In the genomic region with DNA sequence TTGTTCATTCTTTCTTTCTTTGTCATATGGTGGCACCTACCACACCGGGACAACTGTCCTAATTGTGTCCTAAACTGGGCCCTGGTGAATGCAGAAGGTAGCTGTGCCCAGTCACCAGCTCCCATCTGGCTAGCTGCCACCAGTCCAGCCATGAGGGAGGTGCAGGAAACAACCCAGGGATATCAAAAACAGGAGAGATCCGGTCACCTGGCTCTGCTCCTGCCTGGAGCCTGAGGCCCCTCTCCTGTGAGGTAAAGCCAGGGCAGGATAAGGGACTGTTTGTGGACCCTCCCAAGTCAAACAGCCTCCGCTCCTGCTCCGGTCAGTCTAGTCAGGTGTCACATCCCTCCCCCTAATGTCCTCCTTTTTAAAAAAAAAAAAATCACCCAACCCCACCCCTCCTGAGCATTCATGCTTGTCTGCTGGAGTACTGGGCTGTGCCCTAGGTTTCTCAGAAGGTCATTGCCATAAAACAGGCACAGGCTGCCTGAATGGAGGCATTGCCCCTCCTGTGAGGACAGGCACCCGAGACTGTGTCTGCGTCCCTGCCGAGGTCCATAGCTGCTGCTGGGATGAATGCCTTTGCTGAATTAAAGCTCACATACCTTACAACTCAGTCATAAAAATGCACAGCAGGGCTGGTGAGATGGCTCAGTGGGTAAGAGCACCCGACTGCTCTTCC, we compare ENCODE assay signal across 11 mouse cellular contexts. TPM values are rescaled to one million over a fixed set of nuclear protein-coding genes. Genes with fewer than 3 reads are reported as not detected.
DNase-seq lines count a peak whose midpoint lies in the region; ATAC-seq and TF ChIP-seq lines count a peak whose summit lies in the region.
"Had no signal": no experiment of that assay in that cellular context is flagged by ENCODE, and none has a peak within 500 bp of the region (broad histone marks: within the 10 kb centered on the region; RNA-seq: fewer than 3 reads in every experiment).

No protein-coding gene starts in this region.

- 39% methylated on average over 8 of the region's 8 CpGs for WGBS in intestine, postnatal 0 days
- 29% methylated on average over 8 of the region's 8 CpGs for WGBS in large intestine, adult 2 months

- H3K4me2 ChIP-seq in intestine, postnatal 0 days (replicated peaks; ENCODE audit: low read depth) = no peak overlapping the region
- H3K4me2 ChIP-seq: heart, embryonic 15.5 days; liver, embryonic 12.5 days had no signal

- peak; percentile 46 for DNase-seq in heart, adult 8-10 months (ENCODE audit: low spot score)
- DNase-seq in heart, postnatal 36 days = no peak
- DNase-seq in cerebellum, adult 9-10 months = peak; percentile 87
- peak; percentile 43 for DNase-seq in large intestine, adult 2 months (ENCODE audit: low read depth, low spot score)
- DNase-seq in left cerebral cortex, adult 18-20 months (ENCODE audit: low spot score in 2 of 2) = no peak

- H3K4me3 ChIP-seq in intestine, postnatal 0 days (ENCODE audit: low read depth, low read length) = no peak overlapping the region
- H3K4me3 ChIP-seq: heart, embryonic 15.5 days; liver, embryonic 12.5 days; megakaryocyte, embryonic 14.5 days had no signal

- no peaks in the 10 kb centered on the region for H3K9me3 ChIP-seq in intestine, postnatal 0 days (ENCODE audit: control insufficient read depth)
- H3K9me3 ChIP-seq: heart, embryonic 15.5 days; liver, embryonic 12.5 days; megakaryocyte, embryonic 14.5 days had no signal

- H3K36me3 ChIP-seq in intestine, postnatal 0 days (ENCODE audit: control insufficient read depth, insufficient read depth) = no peaks in the 10 kb centered on the region
- H3K36me3 ChIP-seq: heart, embryonic 15.5 days; liver, embryonic 12.5 days had no signal

- no peaks in the 10 kb centered on the region for H3K27me3 ChIP-seq in intestine, postnatal 0 days (replicated peaks; ENCODE audit: control insufficient read depth, insufficient read depth, low read length)
- H3K27me3 ChIP-seq: heart, embryonic 15.5 days; liver, embryonic 12.5 days; megakaryocyte, embryonic 14.5 days had no signal

- peak; percentile 36; the same call in 1 of the 2 replicates for ATAC-seq in intestine, postnatal 0 days
- ATAC-seq in megakaryocyte, adult 5-6 weeks (ENCODE audit: poor library complexity, severe bottlenecking) = no peak
- ATAC-seq: forebrain, embryonic 16.5 days; liver, embryonic 12.5 days had no signal

- H3K27ac ChIP-seq in intestine, postnatal 0 days (ENCODE audit: low read depth, low read length) = no peak overlapping the region
- H3K27ac ChIP-seq: heart, embryonic 15.5 days; liver, embryonic 12.5 days had no signal

- intact Hi-C loops in heart, postnatal 36 days (cut with DNase I) = no loop called here

- H3K9ac ChIP-seq in intestine, postnatal 0 days (ENCODE audit: low read depth, low read length) = no peak overlapping the region
- H3K9ac ChIP-seq: heart, embryonic 15.5 days; liver, embryonic 12.5 days had no signal

- no peaks in the 10 kb centered on the region for H3K4me1 ChIP-seq in intestine, postnatal 0 days (replicated peaks; ENCODE audit: control insufficient read depth, insufficient read depth, low read length)

- no peak for TF ChIP-seq CTCF in intestine, postnatal 0 days (IDR thresholded peaks at IDR 0.05; ENCODE audit: low read depth)

RNA-seq across cellular contexts. Expression of a gene that starts 24.6 kb away (rescaled TPM):
- 100 to 1,000 TPM; 204 to 264 (median 228) TPM for total RNA-seq in heart, adult 8-10 months (2022)
- 100 to 1,000 TPM; 218 to 224 TPM for total RNA-seq in heart, postnatal 36 days (2021)
- polyA plus RNA-seq in intestine, postnatal 0 days (2015; fragmentation: Nextera tagmentation; extraction: Ambion mirVana) = 2.8 and 3.3 TPM in 2 replicates
- 4.8 and 5.5 TPM in 2 replicates for polyA plus RNA-seq in large intestine, adult 2 months (2012; rRNA removed)
- total RNA-seq in megakaryocyte, adult 5-6 weeks (2015) = 1.8 and 4.2 TPM in 2 replicates
- 2.2 and 2.4 TPM in 2 replicates for total RNA-seq in megakaryocyte, adult 5-6 weeks (2017)
- total RNA-seq in left cerebral cortex, adult 18-20 months (2021) = 10 to 100 TPM; 88.5 to 90.3 TPM

Comparison
In these comparisons a context has a peak if more than half of its experiments do, and no peak if none do; other contexts are left out.
1. DNase-seq: peak in heart, adult 8-10 months (single experiment), cerebellum, adult 9-10 months (single experiment) and large intestine, adult 2 months (single experiment); none in heart, postnatal 36 days (0 of 2) and left cerebral cortex, adult 18-20 months (0 of 2).
2. RNA of a gene that starts 24.6 kb away (total RNA-seq): 204 to 264 TPM in heart, adult 8-10 months, 218 to 224 TPM in heart, postnatal 36 days and 88.5 to 90.3 TPM in left cerebral cortex, adult 18-20 months; 1.8 to 4.2 TPM in megakaryocyte, adult 5-6 weeks; every median in the first group is over 10 times any median in the second.